ENCODE assay signal across 34 mouse cellular contexts in genomic region chr7:140077698-140078097, GRCm38 (mm10). TPM values are rescaled to one million over a fixed set of nuclear protein-coding genes. Genes with fewer than 3 reads are reported as not detected.
A peak's percentile ranks its signal among the peaks of the same experiment; 100 is the strongest.
DNase-seq lines count a peak whose midpoint lies in the region; ATAC-seq and TF ChIP-seq lines count a peak whose summit lies in the region.
"Had no signal": no experiment of that assay in that cellular context is flagged by ENCODE, and none has a peak within 500 bp of the region (broad histone marks: within the 10 kb centered on the region; RNA-seq: fewer than 3 reads in every experiment).

No protein-coding gene starts in this region.

- DNase-seq in midbrain, postnatal 0 days (ENCODE audit: low spot score): no peak
- DNase-seq in MEL-GATA-1-ER (ENCODE audit: extremely low read depth, low read depth): peak; percentile 43
- DNase-seq in layer of hippocampus, adult 9-10 months (ENCODE audit: low spot score): no peak
- no peak for DNase-seq in adrenal gland, adult (ENCODE audit: inconsistent age in 2 of 2, low spot score in 1 of 2)
- DNase-seq in layer of hippocampus, adult 9-11 months: no peak
- DNase-seq: adrenal gland, postnatal 25 days; B cell, adult 2 months; cerebellum, adult 8-10 months; gastrocnemius, postnatal 10 days; heart, adult 18-20 months; kidney, adult 2 months; kidney, postnatal 14 days; layer of hippocampus, postnatal 36 days; lung, adult 18-20 months; lung, postnatal 10 days; retina, postnatal 1 day; right cerebral cortex, postnatal 4 days; thymus, adult 18-20 months; thymus, postnatal 4 days had no signal

- H3K9me3 ChIP-seq in midbrain, embryonic 13.5 days: no peaks in the 10 kb centered on the region
- no peaks in the 10 kb centered on the region for H3K9me3 ChIP-seq in midbrain, postnatal 0 days (ENCODE audit: low read length)
- H3K9me3 ChIP-seq: hindbrain, embryonic 12.5 days; limb, embryonic 12.5 days; midbrain, embryonic 12.5 days; neural tube, embryonic 13.5 days; stomach, embryonic 15.5 days had no signal

- H3K27ac ChIP-seq in midbrain, embryonic 13.5 days: no peak overlapping the region
- H3K27ac ChIP-seq in midbrain, postnatal 0 days (ENCODE audit: low read depth, low read length): no peak overlapping the region
- H3K27ac ChIP-seq: hindbrain, embryonic 12.5 days; limb, embryonic 12.5 days; midbrain, embryonic 12.5 days; neural tube, embryonic 13.5 days; stomach, embryonic 15.5 days had no signal

- 77% methylated on average over 6 of the region's 6 CpGs for WGBS in midbrain, embryonic 13.5 days
- 81% methylated on average over 6 of the region's 6 CpGs for WGBS in midbrain, postnatal 0 days

- no peak for ATAC-seq in midbrain, embryonic 13.5 days
- no peak for ATAC-seq in midbrain, postnatal 0 days (ENCODE audit: low FRiP score)
- ATAC-seq in megakaryocyte progenitor cell, adult 5-6 weeks (replicated peaks; ENCODE audit: poor library complexity): peak; percentile 21; the same call in 1 of the 2 replicates
- ATAC-seq: forebrain, embryonic 14.5 days; inflammation-experienced regulatory T-cells, adult 6 months had no signal

- H3K4me2 ChIP-seq in midbrain, embryonic 13.5 days (replicated peaks): no peak overlapping the region
- no peak overlapping the region for H3K4me2 ChIP-seq in midbrain, postnatal 0 days (ENCODE audit: low read depth, low read length, poor library complexity, severe bottlenecking)
- H3K4me2 ChIP-seq: hindbrain, embryonic 12.5 days; limb, embryonic 12.5 days; liver, embryonic 11.5 days; midbrain, embryonic 12.5 days; neural tube, embryonic 13.5 days; stomach, embryonic 15.5 days had no signal

- peaks cover 11% of the 10 kb centered on the region; the same call in 1 of the 2 replicates for H3K36me3 ChIP-seq in midbrain, embryonic 13.5 days
- 0 out of 2 replicates have a peak, but pooled peaks cover 4% of the 10 kb centered on the region for H3K36me3 ChIP-seq in midbrain, postnatal 0 days (ENCODE audit: insufficient read depth, low read length)
- H3K36me3 ChIP-seq: hindbrain, embryonic 12.5 days; limb, embryonic 12.5 days; midbrain, embryonic 12.5 days; stomach, embryonic 15.5 days had no signal

- H3K9ac ChIP-seq in midbrain, embryonic 13.5 days (replicated peaks): 0 out of 2 replicates have a peak overlapping the region, but pooled peaks have one; percentile 10
- H3K9ac ChIP-seq in midbrain, postnatal 0 days (replicated peaks; ENCODE audit: low read length, poor library complexity, severe bottlenecking): no peak overlapping the region
- H3K9ac ChIP-seq: hindbrain, embryonic 12.5 days; limb, embryonic 12.5 days; midbrain, embryonic 12.5 days; neural tube, embryonic 13.5 days; stomach, embryonic 15.5 days had no signal

- H3K4me1 ChIP-seq in midbrain, embryonic 13.5 days (replicated peaks): peaks cover 34% of the 10 kb centered on the region
- peaks cover 7% of the 10 kb centered on the region; the same call in 1 of the 2 replicates for H3K4me1 ChIP-seq in midbrain, postnatal 0 days (ENCODE audit: insufficient read depth, low read length)

- no peak for TF ChIP-seq CTCF in midbrain, postnatal 0 days (IDR thresholded peaks at IDR 0.05)

- H3K27me3 ChIP-seq in midbrain, embryonic 13.5 days: peaks cover 57% of the 10 kb centered on the region
- peaks cover 4% of the 10 kb centered on the region; the same call in 1 of the 2 replicates for H3K27me3 ChIP-seq in midbrain, postnatal 0 days (ENCODE audit: insufficient read depth, low read length)

- no peak overlapping the region for H3K4me3 ChIP-seq in midbrain, embryonic 13.5 days (replicated peaks)
- no peak overlapping the region for H3K4me3 ChIP-seq in midbrain, postnatal 0 days (ENCODE audit: low read depth, low read length)
- H3K4me3 ChIP-seq: hindbrain, embryonic 12.5 days; limb, embryonic 12.5 days; midbrain, embryonic 12.5 days; neural tube, embryonic 13.5 days; stomach, embryonic 15.5 days had no signal

RNA-seq across cellular contexts. Expression of gene Caly, which starts 4.7 kb away (rescaled TPM):
- polyA plus RNA-seq in midbrain, embryonic 13.5 days (2015; fragmentation: Nextera tagmentation; extraction: Ambion mirVana): 88.6 and 92.6 TPM in 2 replicates
- 404 and 435 TPM in 2 replicates for total RNA-seq in midbrain, postnatal 0 days (2014; rRNA removed)
- 595 and 645 TPM in 2 replicates for polyA plus RNA-seq in midbrain, postnatal 0 days (2015; fragmentation: Nextera tagmentation; extraction: Ambion mirVana)
- not detected in 2 replicates for total RNA-seq in megakaryocyte progenitor cell, adult 5-6 weeks (2015)
- total RNA-seq in megakaryocyte progenitor cell, adult 5-6 weeks (2017): not detected in 2 replicates
- total RNA-seq: heart, adult 18-20 months; heart, postnatal 25 days had no signal
- polyA plus RNA-seq: inflammation-experienced regulatory T-cells, adult 6 months had no signal

RNA-seq across cellular contexts. Expression of gene Prap1, which starts 15.5 kb away (rescaled TPM):
- polyA plus RNA-seq in midbrain, embryonic 13.5 days (2015; fragmentation: Nextera tagmentation; extraction: Ambion mirVana): 0.46 TPM in 1 of 2 replicates, not detected in the other
- total RNA-seq in midbrain, postnatal 0 days (2014; rRNA removed): not detected in 2 replicates
- not detected in 2 replicates for polyA plus RNA-seq in midbrain, postnatal 0 days (2015; fragmentation: Nextera tagmentation; extraction: Ambion mirVana)
- total RNA-seq in megakaryocyte progenitor cell, adult 5-6 weeks (2015): not detected in 2 replicates
- total RNA-seq in megakaryocyte progenitor cell, adult 5-6 weeks (2017): not detected in 2 replicates
- total RNA-seq: adrenal gland, postnatal 25 days; gastrocnemius, postnatal 10 days; heart, adult 18-20 months; heart, postnatal 25 days; layer of hippocampus, adult 18-20 months; layer of hippocampus, postnatal 36 days; left cerebral cortex, postnatal 14 days had no signal
- polyA plus RNA-seq: forebrain, embryonic 14.5 days; heart, embryonic 14.5 days; hindbrain, embryonic 12.5 days; inflammation-experienced regulatory T-cells, adult 6 months; limb, embryonic 12.5 days; liver, embryonic 11.5 days; midbrain, embryonic 12.5 days; neural tube, embryonic 13.5 days had no signal

RNA-seq across cellular contexts. Expression of gene Fuom, which starts 24.5 kb away (rescaled TPM):
- polyA plus RNA-seq in midbrain, embryonic 13.5 days (2015; fragmentation: Nextera tagmentation; extraction: Ambion mirVana): 19.9 and 20.1 TPM in 2 replicates
- total RNA-seq in midbrain, postnatal 0 days (2014; rRNA removed): 26.0 and 47.0 TPM in 2 replicates
- 46.1 and 47.6 TPM in 2 replicates for polyA plus RNA-seq in midbrain, postnatal 0 days (2015; fragmentation: Nextera tagmentation; extraction: Ambion mirVana)
- total RNA-seq in megakaryocyte progenitor cell, adult 5-6 weeks (2015): 6.9 and 7.9 TPM in 2 replicates
- 10.8 and 11.5 TPM in 2 replicates for total RNA-seq in megakaryocyte progenitor cell, adult 5-6 weeks (2017)

RNA-seq across cellular contexts. Expression of gene Msx3, which starts 28.8 kb away (rescaled TPM):
- 3.6 and 4.4 TPM in 2 replicates for polyA plus RNA-seq in midbrain, embryonic 13.5 days (2015; fragmentation: Nextera tagmentation; extraction: Ambion mirVana)
- total RNA-seq in midbrain, postnatal 0 days (2014; rRNA removed): 0.16 and 0.47 TPM in 2 replicates
- polyA plus RNA-seq in midbrain, postnatal 0 days (2015; fragmentation: Nextera tagmentation; extraction: Ambion mirVana): 0.10 TPM in 1 of 2 replicates, not detected in the other
- total RNA-seq in megakaryocyte progenitor cell, adult 5-6 weeks (2015): not detected in 2 replicates
- not detected in 2 replicates for total RNA-seq in megakaryocyte progenitor cell, adult 5-6 weeks (2017)
- total RNA-seq: adrenal gland, postnatal 25 days; gastrocnemius, postnatal 10 days; heart, adult 18-20 months; heart, postnatal 25 days had no signal
- polyA plus RNA-seq: embryonic facial prominence, embryonic 14.5 days; heart, embryonic 14.5 days; inflammation-experienced regulatory T-cells, adult 6 months; kidney, adult 2 months; stomach, embryonic 15.5 days had no signal

RNA-seq across cellular contexts. Expression of gene Paox, which starts 37.9 kb away (rescaled TPM):
- 7.2 and 7.6 TPM in 2 replicates for polyA plus RNA-seq in midbrain, embryonic 13.5 days (2015; fragmentation: Nextera tagmentation; extraction: Ambion mirVana)
- total RNA-seq in midbrain, postnatal 0 days (2014; rRNA removed): 8.7 and 12.5 TPM in 2 replicates
- polyA plus RNA-seq in midbrain, postnatal 0 days (2015; fragmentation: Nextera tagmentation; extraction: Ambion mirVana): 6.9 and 8.6 TPM in 2 replicates
- 26.1 and 31.7 TPM in 2 replicates for total RNA-seq in megakaryocyte progenitor cell, adult 5-6 weeks (2015)
- total RNA-seq in megakaryocyte progenitor cell, adult 5-6 weeks (2017): 15.7 and 23.4 TPM in 2 replicates

Comparison
In these comparisons a context has a peak if more than half of its experiments do, and no peak if none do; other contexts are left out.
1. RNA of gene Caly, which starts 4.7 kb away (total RNA-seq): 404 to 435 TPM in midbrain, postnatal 0 days; not detected in megakaryocyte progenitor cell, adult 5-6 weeks; every median in the first group is over 100 times any median in the second.